Mouse (Mus musculus): ENCODE data around the gene Gp5. TPM values are rescaled to one million over a fixed set of nuclear protein-coding genes. Genes with fewer than 3 reads are reported as not detected.
"Not testable (repeated sequence)": the region's sequence is repeated elsewhere in the genome, so short reads cannot be mapped to it uniquely, and the experiment has no call there.

The Gp5 gene
- 0.28 and 0.32 TPM in 2 replicates for polyA plus RNA-seq (2014; fragmentation: Nextera tagmentation; extraction: Ambion mirVana)

GRCm38 (mm10) chr16:30310647-30311046 is at the start of gene Gp5:
Gene Gp5, minus strand, starts transcription at chr16:30310779.
- ATAC-seq (no peak), DNase-seq (ENCODE audit: low spot score) (no peak)
- Histone ChIP-seq H3K4me1 (ENCODE audit: control insufficient read depth, insufficient read depth, low read length) (peaks cover 13% of the 10 kb centered on the region), H3K4me2 (ENCODE audit: low read length) (peak within 1 kb of the TSS; percentile 99), H3K36me3 (ENCODE audit: control insufficient read depth, insufficient read depth, low read length) (peaks cover 5% of the 10 kb centered on the region; the same call in 1 of the 2 replicates), H3K27ac (ENCODE audit: low read depth, low read length) (no peak within 1 kb of the TSS), H3K9ac (ENCODE audit: low read length) (peak within 1 kb of the TSS; percentile 65), H3K9me3 (replicated peaks; ENCODE audit: control insufficient read depth, low read length) (no peaks in the 10 kb centered on the region), H3K4me3 (ENCODE audit: low read depth, low read length) (peak within 1 kb of the TSS; percentile 60), H3K27me3 (replicated peaks; ENCODE audit: control insufficient read depth, insufficient read depth, low read length) (peaks cover 43% of the 10 kb centered on the region)

- not testable (repeated sequence) for H3K4me3 ChIP-seq (ENCODE audit: low read depth, low read length); ATAC-seq; H3K4me1 ChIP-seq (ENCODE audit: control insufficient read depth, insufficient read depth, low read length); DNase-seq (ENCODE audit: low spot score); H3K9ac ChIP-seq (ENCODE audit: low read length); H3K27ac ChIP-seq (ENCODE audit: low read depth, low read length); H3K27me3 ChIP-seq (replicated peaks; ENCODE audit: control insufficient read depth, insufficient read depth, low read length); H3K4me2 ChIP-seq (ENCODE audit: low read length); H3K9me3 ChIP-seq (replicated peaks; ENCODE audit: control insufficient read depth, low read length)
- 90% methylated on average over 11 of the region's 11 CpGs for WGBS
- H3K36me3 ChIP-seq (ENCODE audit: control insufficient read depth, insufficient read depth, low read length): peaks cover 24% of the 10 kb centered on the region
Observed at GRCm38 (mm10) chr16:30353489-30353888, 42.9 kb upstream of the Gp5 start.

DNA sequence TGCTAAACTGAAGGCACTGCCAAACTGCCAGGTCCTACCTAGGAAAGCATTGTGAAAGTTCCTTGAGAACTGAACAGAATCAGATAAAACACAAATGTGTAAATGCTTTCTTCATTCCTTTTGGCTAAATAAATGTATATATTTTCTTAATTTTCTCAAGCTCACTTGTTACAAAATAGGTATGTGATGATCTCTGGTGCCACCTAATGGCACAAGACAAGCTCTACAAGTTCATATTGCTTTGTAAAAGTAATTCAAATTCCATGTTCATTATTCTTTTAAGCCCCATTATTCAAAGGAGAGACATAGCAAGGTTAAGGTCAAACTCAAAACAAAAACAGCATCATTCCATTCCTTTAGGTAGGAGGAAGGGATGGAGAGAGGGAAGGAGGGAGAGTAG is 3.7 kb upstream of the Gp5 start:
- H3K4me3 ChIP-seq (ENCODE audit: low read depth, low read length): no peak overlapping the region
- no peak overlapping the region for H3K27ac ChIP-seq (ENCODE audit: low read depth, low read length)
- no peaks in the 10 kb centered on the region for H3K9me3 ChIP-seq (replicated peaks; ENCODE audit: control insufficient read depth, low read length)
- H3K36me3 ChIP-seq (ENCODE audit: control insufficient read depth, insufficient read depth, low read length): peaks cover 6% of the 10 kb centered on the region; the same call in 1 of the 2 replicates
- no peak overlapping the region for H3K4me2 ChIP-seq (ENCODE audit: low read length)
- H3K9ac ChIP-seq (ENCODE audit: low read length): no peak overlapping the region
- H3K4me1 ChIP-seq (ENCODE audit: control insufficient read depth, insufficient read depth, low read length): peaks cover 4% of the 10 kb centered on the region
- ATAC-seq (no peak), DNase-seq (ENCODE audit: low spot score) (peak; percentile 76)
- H3K27me3 ChIP-seq (replicated peaks; ENCODE audit: control insufficient read depth, insufficient read depth, low read length): peaks cover 16% of the 10 kb centered on the region

- H3K27ac ChIP-seq (ENCODE audit: low read depth, low read length): no peak overlapping the region
- peaks cover 2% of the 10 kb centered on the region; the same call in 1 of the 2 replicates for H3K36me3 ChIP-seq (ENCODE audit: control insufficient read depth, insufficient read depth, low read length)
- no peak for ATAC-seq
- no peak for DNase-seq (ENCODE audit: low spot score)
- 52% methylated on average over 8 of the region's 8 CpGs for WGBS
- no peak overlapping the region for H3K9ac ChIP-seq (ENCODE audit: low read length)
- no peak overlapping the region for H3K4me2 ChIP-seq (ENCODE audit: low read length)
- H3K27me3 ChIP-seq (replicated peaks; ENCODE audit: control insufficient read depth, insufficient read depth, low read length): peaks cover 45% of the 10 kb centered on the region
- H3K4me3 ChIP-seq (ENCODE audit: low read depth, low read length): no peak overlapping the region
- peaks cover 13% of the 10 kb centered on the region for H3K4me1 ChIP-seq (ENCODE audit: control insufficient read depth, insufficient read depth, low read length)
- no peaks in the 10 kb centered on the region for H3K9me3 ChIP-seq (replicated peaks; ENCODE audit: control insufficient read depth, low read length)
Observed at GRCm38 (mm10) chr16:30310171-30310515, 436 bp downstream of the Gp5 start.

DNA sequence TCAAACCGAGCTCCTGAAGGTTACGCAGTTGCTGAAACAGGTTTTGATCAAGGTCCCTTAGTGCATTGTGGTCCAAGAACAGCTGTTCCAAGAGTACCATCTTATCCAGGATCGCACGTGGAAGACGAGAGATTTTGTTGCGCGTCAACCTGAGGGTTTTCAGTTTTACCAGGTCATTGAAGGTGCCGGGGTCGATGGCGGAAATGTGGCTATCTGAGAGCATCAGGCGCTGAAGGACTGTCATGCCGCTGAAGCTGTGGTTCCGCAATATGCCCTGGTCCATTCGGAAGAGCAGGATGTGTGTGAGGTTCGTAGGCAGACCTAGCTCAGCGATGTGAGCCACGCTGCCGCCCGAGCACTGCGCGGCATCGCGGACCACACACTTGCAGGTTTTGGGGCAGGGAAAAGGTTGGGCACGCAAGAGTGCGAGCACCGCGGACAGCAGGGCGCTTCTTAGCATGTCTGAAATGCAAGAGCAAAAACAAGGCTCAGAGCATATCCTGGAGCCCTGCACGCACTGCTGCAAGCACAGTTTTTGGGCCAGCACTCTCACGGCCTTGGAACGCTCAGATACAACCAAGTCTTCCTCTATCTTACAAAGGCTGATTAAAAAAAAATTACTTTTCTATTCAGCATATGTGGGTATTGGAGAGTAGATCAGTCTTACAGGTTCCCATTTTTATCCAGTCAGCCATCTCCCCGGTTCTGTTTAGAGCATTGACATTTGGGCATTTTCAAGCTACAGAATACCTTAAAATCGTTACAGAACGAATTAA is 996 bp downstream of the Gp5 start:
- H3K9me3 ChIP-seq (replicated peaks; ENCODE audit: control insufficient read depth, low read length): no peaks in the 10 kb centered on the region
- no peak for ATAC-seq

GRCm38 (mm10) chr16:30308616-30309394 is 1.8 kb downstream of the Gp5 start:
- Histone ChIP-seq H3K36me3 (ENCODE audit: control insufficient read depth, insufficient read depth, low read length) (0 out of 2 replicates have a peak, but pooled peaks cover 2% of the 10 kb centered on the region), H3K27me3 (replicated peaks; ENCODE audit: control insufficient read depth, insufficient read depth, low read length) (peaks cover 45% of the 10 kb centered on the region), H3K4me2 (ENCODE audit: low read length) (peak overlapping the region; percentile 99), H3K9ac (ENCODE audit: low read length) (peak overlapping the region; percentile 65), H3K9me3 (replicated peaks; ENCODE audit: control insufficient read depth, low read length) (no peaks in the 10 kb centered on the region), H3K4me1 (ENCODE audit: control insufficient read depth, insufficient read depth, low read length) (peaks cover 13% of the 10 kb centered on the region), H3K4me3 (ENCODE audit: low read depth, low read length) (peak overlapping the region; percentile 60), H3K27ac (ENCODE audit: low read depth, low read length) (no peak overlapping the region)
- WGBS: under 1% methylated on average over 71 of the region's 72 CpGs
- peak; percentile 81 for DNase-seq (ENCODE audit: low spot score)
- ATAC-seq: peak; percentile 68; the same call in 1 of the 2 replicates

More for the DNA sequence above, 996 bp downstream of the Gp5 start:
- Histone ChIP-seq H3K4me1 (ENCODE audit: control insufficient read depth, insufficient read depth, low read length) (peaks cover 13% of the 10 kb centered on the region), H3K27ac (ENCODE audit: low read depth, low read length) (no peak overlapping the region), H3K9ac (ENCODE audit: low read length) (peak overlapping the region; percentile 65), H3K36me3 (ENCODE audit: control insufficient read depth, insufficient read depth, low read length) (0 out of 2 replicates have a peak, but pooled peaks cover 2% of the 10 kb centered on the region), H3K27me3 (replicated peaks; ENCODE audit: control insufficient read depth, insufficient read depth, low read length) (peaks cover 45% of the 10 kb centered on the region), H3K4me2 (ENCODE audit: low read length) (peak overlapping the region; percentile 99), H3K4me3 (ENCODE audit: low read depth, low read length) (peak overlapping the region; percentile 60)
- WGBS: 6% methylated on average over 34 of the region's 34 CpGs
- peak; percentile 22 for DNase-seq (ENCODE audit: low spot score)

- Histone ChIP-seq H3K27ac (ENCODE audit: low read depth, low read length) (no peak overlapping the region), H3K27me3 (replicated peaks; ENCODE audit: control insufficient read depth, insufficient read depth, low read length) (peaks cover 46% of the 10 kb centered on the region), H3K4me1 (ENCODE audit: control insufficient read depth, insufficient read depth, low read length) (peaks cover 13% of the 10 kb centered on the region), H3K4me2 (ENCODE audit: low read length) (peak overlapping the region; percentile 99), H3K36me3 (ENCODE audit: control insufficient read depth, insufficient read depth, low read length) (0 out of 2 replicates have a peak, but pooled peaks cover 2% of the 10 kb centered on the region), H3K9me3 (replicated peaks; ENCODE audit: control insufficient read depth, low read length) (no peaks in the 10 kb centered on the region), H3K4me3 (ENCODE audit: low read depth, low read length) (peak overlapping the region; percentile 60), H3K9ac (ENCODE audit: low read length) (peak overlapping the region; percentile 65)
- no peak for DNase-seq (ENCODE audit: low spot score)
- ATAC-seq: peak; percentile 45; the same call in 1 of the 2 replicates
- 15% methylated on average over 29 of the region's 29 CpGs for WGBS
Observed at GRCm38 (mm10) chr16:30307961-30308615, 2.5 kb downstream of the Gp5 start.

DNA sequence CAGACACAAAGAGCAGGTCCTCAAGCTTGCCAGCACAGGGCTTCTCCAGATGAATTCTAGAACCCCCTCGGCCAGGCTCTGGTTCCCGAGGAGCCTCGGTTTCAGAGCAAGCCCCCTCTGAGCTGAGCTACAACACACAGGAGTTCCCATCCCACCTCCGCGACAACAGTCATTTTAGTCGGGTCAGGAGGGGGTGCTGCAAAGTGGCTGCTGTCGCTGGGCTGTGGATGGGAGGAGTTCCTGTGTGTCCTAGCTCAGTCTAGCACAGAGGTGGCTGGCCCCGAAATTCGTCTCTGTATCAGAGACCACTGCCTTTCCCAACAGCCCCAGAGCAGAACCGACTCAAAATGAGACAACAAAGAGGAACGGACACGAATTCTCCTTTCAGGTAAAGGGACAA is 3.3 kb downstream of the Gp5 start:
- Histone ChIP-seq H3K27ac (ENCODE audit: low read depth, low read length) (no peak overlapping the region), H3K36me3 (ENCODE audit: control insufficient read depth, insufficient read depth, low read length) (0 out of 2 replicates have a peak, but pooled peaks cover 2% of the 10 kb centered on the region), H3K4me3 (ENCODE audit: low read depth, low read length) (no peak overlapping the region), H3K9me3 (replicated peaks; ENCODE audit: control insufficient read depth, low read length) (no peaks in the 10 kb centered on the region), H3K9ac (ENCODE audit: low read length) (no peak overlapping the region), H3K27me3 (replicated peaks; ENCODE audit: control insufficient read depth, insufficient read depth, low read length) (peaks cover 48% of the 10 kb centered on the region), H3K4me1 (ENCODE audit: control insufficient read depth, insufficient read depth, low read length) (peaks cover 13% of the 10 kb centered on the region), H3K4me2 (ENCODE audit: low read length) (no peak overlapping the region)
- DNase-seq (ENCODE audit: low spot score) (no peak), ATAC-seq (no peak)
- 56% methylated on average over 12 of the region's 12 CpGs for WGBS

Data from forebrain, embryonic 14.5 days (tissue).